Comparison of ENCODE assay signal across 9 mouse cellular contexts in genomic region chr15:57616880-57617391, GRCm38 (mm10).
DNase-seq lines count a peak whose midpoint lies in the region; ATAC-seq lines count a peak whose summit lies in the region.
"Had no signal": no experiment of that assay in that cellular context is flagged by ENCODE, and none has a peak within 500 bp of the region (broad histone marks: within the 10 kb centered on the region; RNA-seq: fewer than 3 reads in every experiment).

No protein-coding gene starts in this region.

- no peak overlapping the region for H3K4me2 ChIP-seq in hindbrain, embryonic 15.5 days
- no peak overlapping the region for H3K4me2 ChIP-seq in neural tube, embryonic 15.5 days

- no peak overlapping the region for H3K9ac ChIP-seq in hindbrain, embryonic 15.5 days
- H3K9ac ChIP-seq in neural tube, embryonic 15.5 days (replicated peaks) = no peak overlapping the region

- H3K36me3 ChIP-seq in hindbrain, embryonic 15.5 days = no peaks in the 10 kb centered on the region
- H3K36me3 ChIP-seq in hindbrain, embryonic 10.5 days = no peaks in the 10 kb centered on the region
- H3K36me3 ChIP-seq in neural tube, embryonic 15.5 days = no peaks in the 10 kb centered on the region
- H3K36me3 ChIP-seq: G1E had no signal

- no peak for DNase-seq in hindbrain, embryonic 10.5 days (ENCODE audit: low spot score)
- DNase-seq in R1 (ENCODE audit: low read depth, low spot score) = peak; percentile 91
- DNase-seq in cerebellum, postnatal 10 days = peak; percentile 72 to 82
- peak; percentile 40 for DNase-seq in kidney, adult 9 months
- no peak for DNase-seq in lung, postnatal 25 days (ENCODE audit: low spot score)
- DNase-seq in T-cell, adult 2 months (ENCODE audit: low spot score) = no peak

- H3K4me1 ChIP-seq in hindbrain, embryonic 15.5 days (replicated peaks) = 0 out of 2 replicates have a peak, but pooled peaks cover 5% of the 10 kb centered on the region
- H3K4me1 ChIP-seq in hindbrain, embryonic 10.5 days (replicated peaks) = no peaks in the 10 kb centered on the region
- H3K4me1 ChIP-seq in neural tube, embryonic 15.5 days = no peaks in the 10 kb centered on the region

- H3K27me3 ChIP-seq in hindbrain, embryonic 15.5 days = no peaks in the 10 kb centered on the region
- no peaks in the 10 kb centered on the region for H3K27me3 ChIP-seq in hindbrain, embryonic 10.5 days (ENCODE audit: insufficient read depth, poor library complexity, severe bottlenecking)
- H3K27me3 ChIP-seq in neural tube, embryonic 15.5 days (replicated peaks) = no peaks in the 10 kb centered on the region

- H3K4me3 ChIP-seq in hindbrain, embryonic 15.5 days = no peak overlapping the region
- no peak overlapping the region for H3K4me3 ChIP-seq in hindbrain, embryonic 10.5 days
- H3K4me3 ChIP-seq in neural tube, embryonic 15.5 days (replicated peaks) = no peak overlapping the region

- 64% methylated on average over 11 of the region's 11 CpGs for WGBS in hindbrain, embryonic 15.5 days
- WGBS in hindbrain, embryonic 10.5 days = 61% methylated on average over 11 of the region's 11 CpGs
- 69% methylated on average over 11 of the region's 11 CpGs for WGBS in neural tube, embryonic 15.5 days

- H3K9me3 ChIP-seq in hindbrain, embryonic 15.5 days = no peaks in the 10 kb centered on the region
- no peaks in the 10 kb centered on the region for H3K9me3 ChIP-seq in hindbrain, embryonic 10.5 days
- no peaks in the 10 kb centered on the region for H3K9me3 ChIP-seq in neural tube, embryonic 15.5 days (replicated peaks)
- H3K9me3 ChIP-seq: G1E had no signal

- ATAC-seq in hindbrain, embryonic 15.5 days (ENCODE audit: low FRiP score, low read depth) = peak; percentile 65; the same call in 1 of the 2 replicates
- ATAC-seq in neural tube, embryonic 15.5 days (ENCODE audit: low FRiP score) = no peak

- no peak overlapping the region for H3K27ac ChIP-seq in hindbrain, embryonic 15.5 days (replicated peaks)
- no peak overlapping the region for H3K27ac ChIP-seq in hindbrain, embryonic 10.5 days
- no peak overlapping the region for H3K27ac ChIP-seq in neural tube, embryonic 15.5 days (replicated peaks)

Comparison
In these comparisons a context has a peak if more than half of its experiments do, and no peak if none do; other contexts are left out.
1. DNase-seq: peak in R1 (single experiment), cerebellum, postnatal 10 days (2 of 2) and kidney, adult 9 months (single experiment); none in hindbrain, embryonic 10.5 days (single experiment), lung, postnatal 25 days (single experiment) and T-cell, adult 2 months (single experiment).